Mouse (Mus musculus) erythroblast, embryonic 14.5 days (primary cell): ENCODE data around the gene 4931429L15Rik. TPM values are rescaled to one million over a fixed set of nuclear protein-coding genes. Genes with fewer than 3 reads are reported as not detected.
"Not testable (repeated sequence)": the region's sequence is repeated elsewhere in the genome, so short reads cannot be mapped to it uniquely, and the experiment has no call there.

Experiments
- H3K27me3 ChIP-seq: 2 replicates; pipeline ENCODE4 v1.6.1; 2012; ENCODE audit warnings: inconsistent platforms; ENCODE audit not compliant: control insufficient read depth
- H3K36me3 ChIP-seq: 2 replicates; pipeline ENCODE4 v1.6.1; 2012; ENCODE audit warnings: mild to moderate bottlenecking, inconsistent platforms; ENCODE audit not compliant: control insufficient read depth
- H3K4me1 ChIP-seq: 2 replicates; pipeline ENCODE4 v1.6.1; 2012; ENCODE audit warnings: inconsistent platforms; ENCODE audit not compliant: control insufficient read depth
- H3K4me3 ChIP-seq: replicated peaks from 2 replicates; pipeline ENCODE3; 2012; ENCODE audit warnings: moderate library complexity, mild to moderate bottlenecking, inconsistent platforms
- H3K9me3 ChIP-seq: 2 replicates; pipeline ENCODE4 v1.6.1; 2012; ENCODE audit warnings: low read length, inconsistent platforms, mixed read lengths; ENCODE audit not compliant: control insufficient read depth
- GATA1 ChIP-seq: IDR thresholded peaks from 2 replicates; pipeline ENCODE4 v1.6.1; 2012; ENCODE audit warnings: low read length, inconsistent platforms, mixed read lengths
- TAL1 ChIP-seq: IDR thresholded peaks from 3 replicates; pipeline ENCODE4 v1.6.1; 2012; ENCODE audit warnings: low read length, inconsistent platforms, mixed read lengths
- polyA plus RNA-seq: library from polyadenylated mRNA; stranded (reverse); fragments of >175 nt; gene quantifications from 2 replicates; pipeline ENCODE4 v1.2.3, GENCODE M21; 2012

4931429L15Rik gene
- polyA plus RNA-seq = not detected in 2 replicates

- not testable (repeated sequence) for H3K27me3 ChIP-seq
- H3K9me3 ChIP-seq = peaks cover 11% of the 10 kb centered on the region
Measured at GRCm38 (mm10) chr9:46319886-46320285, at the start of gene 4931429L15Rik. TSS of gene 4931429L15Rik (minus strand) at chr9:46319986.

GRCm38 (mm10) chr9:46362459-46362858, 42.7 kb upstream of the 4931429L15Rik start:
- Histone ChIP-seq H3K9me3 (no peaks in the 10 kb centered on the region), H3K4me1 (no peaks in the 10 kb centered on the region), H3K27me3 (no peaks in the 10 kb centered on the region), H3K36me3 (no peaks in the 10 kb centered on the region), H3K4me3 (no peak overlapping the region)
- TF ChIP-seq GATA1 (no peak), TAL1 (no peak)

More at GRCm38 (mm10) chr9:46319886-46320285, at the start of gene 4931429L15Rik:
- not testable (repeated sequence) for H3K4me3 ChIP-seq, H3K4me1 ChIP-seq, H3K36me3 ChIP-seq

- no peaks in the 10 kb centered on the region for H3K9me3 ChIP-seq
- H3K36me3 ChIP-seq = no peaks in the 10 kb centered on the region
- H3K27me3 ChIP-seq = no peaks in the 10 kb centered on the region
- TF ChIP-seq GATA1 = no peak
- TF ChIP-seq TAL1 = no peak
- H3K4me3 ChIP-seq = no peak overlapping the region
- H3K4me1 ChIP-seq = no peaks in the 10 kb centered on the region
Measured at GRCm38 (mm10) chr9:46361461-46362111, 41.8 kb upstream of the 4931429L15Rik start.

- Histone ChIP-seq H3K4me1 (no peaks in the 10 kb centered on the region), H3K4me3 (no peak overlapping the region), H3K27me3 (peaks cover 19% of the 10 kb centered on the region), H3K9me3 (no peaks in the 10 kb centered on the region), H3K36me3 (no peaks in the 10 kb centered on the region)
- no peak for TF ChIP-seq TAL1
Measured at GRCm38 (mm10) chr9:46353992-46354391, 34.2 kb upstream of the 4931429L15Rik start.

- H3K27me3 ChIP-seq = peaks cover 19% of the 10 kb centered on the region
- H3K4me1 ChIP-seq = no peaks in the 10 kb centered on the region
- no peaks in the 10 kb centered on the region for H3K9me3 ChIP-seq
- H3K4me3 ChIP-seq = no peak overlapping the region
- H3K36me3 ChIP-seq = no peaks in the 10 kb centered on the region
- TF ChIP-seq TAL1 (no peak), GATA1 (no peak)
Measured at GRCm38 (mm10) chr9:46353330-46353724, 33.5 kb upstream of the 4931429L15Rik start.

- no peaks in the 10 kb centered on the region for H3K36me3 ChIP-seq
- H3K4me1 ChIP-seq = no peaks in the 10 kb centered on the region
- no peak for TF ChIP-seq TAL1
- no peak for TF ChIP-seq GATA1
- H3K4me3 ChIP-seq = no peak overlapping the region
- peaks cover 19% of the 10 kb centered on the region for H3K27me3 ChIP-seq
- no peaks in the 10 kb centered on the region for H3K9me3 ChIP-seq
Measured at GRCm38 (mm10) chr9:46352651-46353329, 33.0 kb upstream of the 4931429L15Rik start.

GRCm38 (mm10) chr9:46350451-46350981, 30.7 kb upstream of the 4931429L15Rik start:
- Histone ChIP-seq H3K4me1 (no peaks in the 10 kb centered on the region), H3K27me3 (peaks cover 19% of the 10 kb centered on the region), H3K9me3 (no peaks in the 10 kb centered on the region), H3K4me3 (no peak overlapping the region), H3K36me3 (no peaks in the 10 kb centered on the region)
- TF ChIP-seq GATA1 = no peak
- no peak for TF ChIP-seq TAL1

- H3K9me3 ChIP-seq = no peaks in the 10 kb centered on the region
- no peaks in the 10 kb centered on the region for H3K36me3 ChIP-seq
- TF ChIP-seq GATA1 (no peak), TAL1 (no peak)
- no peak overlapping the region for H3K4me3 ChIP-seq
- H3K27me3 ChIP-seq = peaks cover 7% of the 10 kb centered on the region
- no peaks in the 10 kb centered on the region for H3K4me1 ChIP-seq
Measured at GRCm38 (mm10) chr9:46345887-46346665, 26.3 kb upstream of the 4931429L15Rik start.
